Mouse (Mus musculus): ENCODE results near the gene Dnm2. TPM values are rescaled to one million over a fixed set of nuclear protein-coding genes. Genes with fewer than 3 reads are reported as not detected.

The Dnm2 gene
- polyA plus RNA-seq, 1 experiment from 2014 or later: 63.2 TPM

- Histone ChIP-seq H3K9ac (ENCODE audit: low read depth, low read length) (no peak overlapping the region), H3K9me3 (replicated peaks; ENCODE audit: control insufficient read depth, low read length, poor library complexity, severe bottlenecking) (no peaks in the 10 kb centered on the region), H3K4me1 (ENCODE audit: control insufficient read depth, insufficient read depth, low read length) (no peaks in the 10 kb centered on the region), H3K4me2 (ENCODE audit: low read length) (no peak overlapping the region), H3K27ac (ENCODE audit: low read length) (no peak overlapping the region), H3K27me3 (ENCODE audit: control insufficient read depth, insufficient read depth, low read depth, low read length) (no peaks in the 10 kb centered on the region), H3K4me3 (ENCODE audit: low read depth, low read length) (no peak overlapping the region), H3K36me3 (ENCODE audit: control insufficient read depth, insufficient read depth, low read length) (no peaks in the 10 kb centered on the region)
- no peak for ATAC-seq
- WGBS: 94% methylated on average over 6 of the region's 6 CpGs
Measured at GRCm38 (mm10) chr9:21437577-21437976, 12.9 kb downstream of the Dnm2 start.

GRCm38 (mm10) chr9:21438219-21438618 lies 13.5 kb downstream of the Dnm2 start:
- ATAC-seq: no peak
- H3K27me3 ChIP-seq (ENCODE audit: control insufficient read depth, insufficient read depth, low read depth, low read length): no peaks in the 10 kb centered on the region
- H3K4me3 ChIP-seq (ENCODE audit: low read depth, low read length): no peak overlapping the region
- H3K9ac ChIP-seq (ENCODE audit: low read depth, low read length): no peak overlapping the region
- H3K36me3 ChIP-seq (ENCODE audit: control insufficient read depth, insufficient read depth, low read length): no peaks in the 10 kb centered on the region
- WGBS: 80% methylated on average over 3 of the region's 3 CpGs
- no peaks in the 10 kb centered on the region for H3K9me3 ChIP-seq (replicated peaks; ENCODE audit: control insufficient read depth, low read length, poor library complexity, severe bottlenecking)
- no peaks in the 10 kb centered on the region for H3K4me1 ChIP-seq (ENCODE audit: control insufficient read depth, insufficient read depth, low read length)
- H3K27ac ChIP-seq (ENCODE audit: low read length): no peak overlapping the region
- no peak overlapping the region for H3K4me2 ChIP-seq (ENCODE audit: low read length)

GRCm38 (mm10) chr9:21439456-21439855 lies 14.7 kb downstream of the Dnm2 start:
- ATAC-seq: no peak
- Histone ChIP-seq H3K4me2 (ENCODE audit: low read length) (no peak overlapping the region), H3K4me3 (ENCODE audit: low read depth, low read length) (no peak overlapping the region), H3K27ac (ENCODE audit: low read length) (no peak overlapping the region), H3K36me3 (ENCODE audit: control insufficient read depth, insufficient read depth, low read length) (no peaks in the 10 kb centered on the region; the same call in 1 of the 2 replicates), H3K9ac (ENCODE audit: low read depth, low read length) (no peak overlapping the region), H3K4me1 (ENCODE audit: control insufficient read depth, insufficient read depth, low read length) (no peaks in the 10 kb centered on the region), H3K27me3 (ENCODE audit: control insufficient read depth, insufficient read depth, low read depth, low read length) (no peaks in the 10 kb centered on the region), H3K9me3 (replicated peaks; ENCODE audit: control insufficient read depth, low read length, poor library complexity, severe bottlenecking) (no peaks in the 10 kb centered on the region)
- WGBS: 73% methylated on average over 3 of the region's 3 CpGs

- H3K4me2 ChIP-seq (ENCODE audit: low read length): no peak overlapping the region
- 98% methylated on average over 2 of the region's 2 CpGs for WGBS
- H3K9me3 ChIP-seq (replicated peaks; ENCODE audit: control insufficient read depth, low read length, poor library complexity, severe bottlenecking): no peaks in the 10 kb centered on the region
- no peaks in the 10 kb centered on the region; the same call in 1 of the 2 replicates for H3K36me3 ChIP-seq (ENCODE audit: control insufficient read depth, insufficient read depth, low read length)
- no peaks in the 10 kb centered on the region for H3K27me3 ChIP-seq (ENCODE audit: control insufficient read depth, insufficient read depth, low read depth, low read length)
- no peak overlapping the region for H3K27ac ChIP-seq (ENCODE audit: low read length)
- H3K9ac ChIP-seq (ENCODE audit: low read depth, low read length): no peak overlapping the region
- H3K4me1 ChIP-seq (ENCODE audit: control insufficient read depth, insufficient read depth, low read length): no peaks in the 10 kb centered on the region
- ATAC-seq: no peak
- H3K4me3 ChIP-seq (ENCODE audit: low read depth, low read length): no peak overlapping the region
Measured at GRCm38 (mm10) chr9:21439914-21440313, 15.2 kb downstream of the Dnm2 start.

GRCm38 (mm10) chr9:21440387-21440786 lies 15.7 kb downstream of the Dnm2 start:
- Histone ChIP-seq H3K4me2 (ENCODE audit: low read length) (no peak overlapping the region), H3K27ac (ENCODE audit: low read length) (no peak overlapping the region), H3K9ac (ENCODE audit: low read depth, low read length) (no peak overlapping the region), H3K36me3 (ENCODE audit: control insufficient read depth, insufficient read depth, low read length) (no peaks in the 10 kb centered on the region; the same call in 1 of the 2 replicates), H3K9me3 (replicated peaks; ENCODE audit: control insufficient read depth, low read length, poor library complexity, severe bottlenecking) (no peaks in the 10 kb centered on the region), H3K4me1 (ENCODE audit: control insufficient read depth, insufficient read depth, low read length) (no peaks in the 10 kb centered on the region), H3K27me3 (ENCODE audit: control insufficient read depth, insufficient read depth, low read depth, low read length) (no peaks in the 10 kb centered on the region), H3K4me3 (ENCODE audit: low read depth, low read length) (no peak overlapping the region)
- ATAC-seq: no peak

- Histone ChIP-seq H3K4me2 (ENCODE audit: low read length) (no peak overlapping the region), H3K4me1 (ENCODE audit: control insufficient read depth, insufficient read depth, low read length) (no peaks in the 10 kb centered on the region)
- 95% methylated on average over 8 of the region's 8 CpGs for WGBS
Measured at GRCm38 (mm10) chr9:21443853-21444252, 19.1 kb downstream of the Dnm2 start.

GRCm38 (mm10) chr9:21444574-21444973 lies 19.9 kb downstream of the Dnm2 start:
- no peaks in the 10 kb centered on the region for H3K9me3 ChIP-seq (replicated peaks; ENCODE audit: control insufficient read depth, low read length, poor library complexity, severe bottlenecking)
- H3K4me1 ChIP-seq (ENCODE audit: control insufficient read depth, insufficient read depth, low read length): no peaks in the 10 kb centered on the region
- ATAC-seq: no peak
- H3K4me3 ChIP-seq (ENCODE audit: low read depth, low read length): no peak overlapping the region
- no peak overlapping the region for H3K4me2 ChIP-seq (ENCODE audit: low read length)
- H3K36me3 ChIP-seq (ENCODE audit: control insufficient read depth, insufficient read depth, low read length): no peaks in the 10 kb centered on the region; the same call in 1 of the 2 replicates
- no peaks in the 10 kb centered on the region for H3K27me3 ChIP-seq (ENCODE audit: control insufficient read depth, insufficient read depth, low read depth, low read length)
- 94% methylated on average over 4 of the region's 4 CpGs for WGBS
- H3K9ac ChIP-seq (ENCODE audit: low read depth, low read length): no peak overlapping the region
- H3K27ac ChIP-seq (ENCODE audit: low read length): no peak overlapping the region

More at GRCm38 (mm10) chr9:21443853-21444252, 19.1 kb downstream of the Dnm2 start:
- no peaks in the 10 kb centered on the region for H3K27me3 ChIP-seq (ENCODE audit: control insufficient read depth, insufficient read depth, low read depth, low read length)
- no peak overlapping the region for H3K27ac ChIP-seq (ENCODE audit: low read length)
- ATAC-seq: no peak
- H3K9ac ChIP-seq (ENCODE audit: low read depth, low read length): no peak overlapping the region
- H3K9me3 ChIP-seq (replicated peaks; ENCODE audit: control insufficient read depth, low read length, poor library complexity, severe bottlenecking): no peaks in the 10 kb centered on the region
- H3K4me3 ChIP-seq (ENCODE audit: low read depth, low read length): no peak overlapping the region
- no peaks in the 10 kb centered on the region; the same call in 1 of the 2 replicates for H3K36me3 ChIP-seq (ENCODE audit: control insufficient read depth, insufficient read depth, low read length)

GRCm38 (mm10) chr9:21445081-21445744 lies 20.5 kb downstream of the Dnm2 start:
- ATAC-seq: no peak
- 93% methylated on average over 6 of the region's 6 CpGs for WGBS

GRCm38 (mm10) chr9:21447778-21448177 lies 23.1 kb downstream of the Dnm2 start:
- Histone ChIP-seq H3K36me3 (ENCODE audit: control insufficient read depth, insufficient read depth, low read length) (no peaks in the 10 kb centered on the region; the same call in 1 of the 2 replicates), H3K9me3 (replicated peaks; ENCODE audit: control insufficient read depth, low read length, poor library complexity, severe bottlenecking) (no peaks in the 10 kb centered on the region), H3K4me1 (ENCODE audit: control insufficient read depth, insufficient read depth, low read length) (no peaks in the 10 kb centered on the region; the same call in 1 of the 2 replicates), H3K27me3 (ENCODE audit: control insufficient read depth, insufficient read depth, low read depth, low read length) (no peaks in the 10 kb centered on the region), H3K9ac (ENCODE audit: low read depth, low read length) (no peak overlapping the region), H3K4me2 (ENCODE audit: low read length) (no peak overlapping the region), H3K27ac (ENCODE audit: low read length) (no peak overlapping the region), H3K4me3 (ENCODE audit: low read depth, low read length) (no peak overlapping the region)
- 95% methylated on average over 2 of the region's 2 CpGs for WGBS
- ATAC-seq: no peak

More at GRCm38 (mm10) chr9:21445081-21445744, 20.5 kb downstream of the Dnm2 start:
- H3K4me3 ChIP-seq (ENCODE audit: low read depth, low read length): no peak overlapping the region
- H3K27ac ChIP-seq (ENCODE audit: low read length): no peak overlapping the region
- H3K27me3 ChIP-seq (ENCODE audit: control insufficient read depth, insufficient read depth, low read depth, low read length): no peaks in the 10 kb centered on the region
- H3K36me3 ChIP-seq (ENCODE audit: control insufficient read depth, insufficient read depth, low read length): no peaks in the 10 kb centered on the region; the same call in 1 of the 2 replicates
- no peak overlapping the region for H3K4me2 ChIP-seq (ENCODE audit: low read length)
- no peaks in the 10 kb centered on the region for H3K4me1 ChIP-seq (ENCODE audit: control insufficient read depth, insufficient read depth, low read length)
- no peak overlapping the region for H3K9ac ChIP-seq (ENCODE audit: low read depth, low read length)
- no peaks in the 10 kb centered on the region for H3K9me3 ChIP-seq (replicated peaks; ENCODE audit: control insufficient read depth, low read length, poor library complexity, severe bottlenecking)

Data from midbrain, embryonic 16.5 days (tissue).